In the genomic region with DNA sequence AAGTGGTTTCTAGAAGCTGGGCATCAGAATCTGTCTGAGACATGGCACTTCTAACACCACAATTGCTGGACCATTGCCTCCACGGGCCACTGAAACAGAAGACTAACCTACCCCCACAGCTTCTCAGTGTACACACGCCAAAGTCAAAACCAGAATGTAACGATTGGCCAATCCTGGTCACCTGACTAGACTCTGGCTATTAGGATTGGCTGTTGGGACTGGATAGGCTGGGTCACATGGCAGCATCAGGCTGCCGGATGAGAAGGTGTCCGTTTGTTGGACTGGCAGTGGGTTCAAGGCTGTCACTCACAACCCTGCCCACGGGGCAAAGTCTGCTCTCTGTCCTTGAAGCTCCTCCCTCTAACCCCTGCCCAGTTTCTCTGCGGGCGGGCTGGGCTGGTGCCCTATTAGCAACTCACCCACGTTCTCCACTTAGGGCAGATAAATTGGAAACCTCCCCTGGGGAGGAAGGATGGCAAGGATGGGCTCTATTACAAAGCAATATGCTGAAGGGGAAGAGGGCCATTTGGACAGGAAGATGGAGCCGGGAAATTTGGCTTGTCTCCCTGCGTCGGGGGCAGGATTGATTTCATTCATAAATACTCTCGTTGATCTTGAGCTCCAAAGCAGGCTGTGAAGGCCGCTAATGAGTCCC, we compare ENCODE assay signal across 14 mouse cellular contexts.
"Had no signal": no experiment of that assay in that cellular context is flagged by ENCODE, and none has a peak within 500 bp of the region (broad histone marks: within the 10 kb centered on the region; RNA-seq: fewer than 3 reads in every experiment).

No protein-coding gene starts in this region.

- H3K27me3 ChIP-seq: limb, embryonic 15.5 days; midbrain, embryonic 15.5 days had no signal

- H3K9ac ChIP-seq: limb, embryonic 12.5 days; limb, embryonic 15.5 days; liver, embryonic 14.5 days; liver, postnatal 0 days; lung, embryonic 14.5 days; midbrain, embryonic 12.5 days; midbrain, embryonic 15.5 days had no signal

- H3K27ac ChIP-seq: kidney, postnatal 0 days; limb, embryonic 12.5 days; limb, embryonic 15.5 days; liver, embryonic 14.5 days; macrophage; midbrain, embryonic 12.5 days; midbrain, embryonic 15.5 days had no signal

- DNase-seq: kidney, adult 18-20 months; kidney, postnatal 25 days; liver, postnatal 0 days; lung, embryonic 14.5 days; thymus, adult 18-20 months; thymus, postnatal 36 days had no signal

- H3K4me1 ChIP-seq: limb, embryonic 12.5 days had no signal

- H3K36me3 ChIP-seq: limb, embryonic 12.5 days; limb, embryonic 15.5 days; midbrain, embryonic 12.5 days; midbrain, embryonic 15.5 days had no signal

- H3K4me3 ChIP-seq: limb, embryonic 12.5 days; limb, embryonic 15.5 days; midbrain, embryonic 12.5 days; midbrain, embryonic 15.5 days had no signal

- H3K4me2 ChIP-seq: limb, embryonic 12.5 days; limb, embryonic 15.5 days; liver, embryonic 11.5 days; lung, embryonic 14.5 days; midbrain, embryonic 12.5 days; midbrain, embryonic 15.5 days had no signal

- H3K9me3 ChIP-seq: limb, embryonic 12.5 days; limb, embryonic 15.5 days; midbrain, embryonic 12.5 days; midbrain, embryonic 15.5 days had no signal
